Mouse (Mus musculus) layer of hippocampus, postnatal 14 days (tissue): Measurements from ENCODE around the gene Kcnk15. TPM values are rescaled to one million over a fixed set of nuclear protein-coding genes. Genes with fewer than 3 reads are reported as not detected.
A peak's percentile ranks its signal among the peaks of the same experiment; 100 is the strongest.

Source experiments
- DNase-seq, 2 experiments: peaks; one replicate each; pipeline ENCODE4 v3.0.0; 2021 to 2022; ENCODE audit warnings: low spot score in 2 of 2, mixed read lengths in 1 of 2
- total RNA-seq, 2 experiments: library from RNA; stranded (reverse); gene quantifications; 2 replicates each; pipeline ENCODE4 v1.2.3; 2021

Kcnk15 gene
- total RNA-seq, 2 experiments from 2014 or later = 0.23 TPM; not detected in 1

GRCm38 (mm10) chr2:163875484-163875883 is 22.0 kb downstream of the Kcnk15 start:
- peak in 1 of 2 experiments; percentile 28 for DNase-seq

- no peak for DNase-seq
Measured at GRCm38 (mm10) chr2:163876830-163877498, 23.5 kb downstream of the Kcnk15 start.

- DNase-seq = no peak
Measured at GRCm38 (mm10) chr2:163880891-163881290, 27.4 kb downstream of the Kcnk15 start.

GRCm38 (mm10) chr2:163882859-163883652 is 29.6 kb downstream of the Kcnk15 start:
- no peak for DNase-seq

GRCm38 (mm10) chr2:163889411-163889810 is 36.0 kb downstream of the Kcnk15 start:
- no peak for DNase-seq

GRCm38 (mm10) chr2:163890586-163890985 is 37.1 kb downstream of the Kcnk15 start:
- DNase-seq = no peak

- no peak for DNase-seq
Measured at GRCm38 (mm10) chr2:163891271-163891670, 37.8 kb downstream of the Kcnk15 start.

- DNase-seq = no peak
Measured at GRCm38 (mm10) chr2:163893446-163894370, 40.3 kb downstream of the Kcnk15 start.

- no peak for DNase-seq
Measured at GRCm38 (mm10) chr2:163895156-163895555, 41.7 kb downstream of the Kcnk15 start.

- DNase-seq = no peak
Measured at GRCm38 (mm10) chr2:163897026-163897425, 43.6 kb downstream of the Kcnk15 start.

GRCm38 (mm10) chr2:163897988-163898535 is 44.6 kb downstream of the Kcnk15 start:
- no peak for DNase-seq

- DNase-seq = no peak
Measured at GRCm38 (mm10) chr2:163899910-163900411, 46.5 kb downstream of the Kcnk15 start.

- no peak for DNase-seq
Measured at GRCm38 (mm10) chr2:163901043-163901442, 47.6 kb downstream of the Kcnk15 start.

GRCm38 (mm10) chr2:163902448-163902847 is 49.0 kb downstream of the Kcnk15 start:
- DNase-seq = no peak

- no peak for DNase-seq
Measured at GRCm38 (mm10) chr2:163903461-163903860, 50.0 kb downstream of the Kcnk15 start.

- no peak for DNase-seq
Measured at GRCm38 (mm10) chr2:163904323-163904722, 50.9 kb downstream of the Kcnk15 start.

GRCm38 (mm10) chr2:163907131-163907530 is 53.7 kb downstream of the Kcnk15 start:
- DNase-seq = no peak
